Mouse (Mus musculus) kidney, postnatal 36 days (tissue): ENCODE results near the gene Uty.

Experiments
- DNase-seq, 2 experiments: peaks; one replicate each; pipeline ENCODE4 v3.0.0; 2021 to 2022; ENCODE audit warnings: mixed read lengths in 2 of 2

Uty gene

DNA sequence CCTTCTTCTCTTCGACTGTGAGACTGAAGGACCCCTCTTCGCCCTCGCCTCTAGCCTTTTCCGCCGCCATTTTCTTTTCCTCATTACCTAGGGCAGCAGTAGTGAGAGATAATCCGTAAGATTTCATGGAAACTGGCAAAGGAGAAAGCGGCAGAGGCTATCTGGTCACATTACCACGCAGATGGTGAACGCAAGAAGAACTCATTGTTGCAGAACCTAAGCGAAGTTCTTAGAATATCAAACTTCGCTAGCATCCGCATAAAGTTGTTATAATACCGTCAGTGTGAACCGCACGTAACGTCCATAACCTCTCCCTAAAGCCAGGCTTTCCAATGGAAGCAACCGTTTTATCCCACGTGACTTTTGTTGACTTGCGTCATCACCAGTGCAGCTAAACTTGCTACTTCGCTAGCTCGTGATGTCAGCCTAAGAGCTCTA is at the start of gene Uty:
Gene Uty, minus strand, starts transcription at position 334 of the 438 bp plus-strand sequence.
- DNase-seq: peak in 1 of 2 experiments; percentile 82

DNA sequence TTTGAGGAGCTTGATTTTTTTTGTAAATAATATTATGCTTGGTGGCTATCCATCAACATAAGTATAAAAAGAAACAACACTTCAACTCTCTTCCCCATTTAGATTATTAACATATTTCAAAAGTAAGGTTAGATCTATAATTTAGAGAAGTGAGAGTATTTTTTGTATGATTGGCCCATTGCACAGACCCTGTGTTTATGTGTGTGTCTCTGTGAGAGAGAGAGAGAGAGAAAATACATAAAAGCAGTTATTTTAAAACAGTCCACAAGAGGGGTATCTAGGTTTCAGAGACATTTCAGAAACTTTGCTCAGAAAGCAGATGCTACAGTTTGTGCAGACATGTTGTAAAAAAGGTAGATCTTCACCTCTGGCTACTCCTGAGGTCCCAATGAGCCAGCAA is 48.1 kb upstream of the Uty start:
- no peak for DNase-seq

- peak in 1 of 2 experiments; percentile 84 for DNase-seq
These were observed 40.7 kb upstream of the Uty start, which contains the start of gene Ddx3y for GRCm38 (mm10) chrY:1286171-1286795. TSS of gene Ddx3y (minus strand) at chrY:1286629.

DNA sequence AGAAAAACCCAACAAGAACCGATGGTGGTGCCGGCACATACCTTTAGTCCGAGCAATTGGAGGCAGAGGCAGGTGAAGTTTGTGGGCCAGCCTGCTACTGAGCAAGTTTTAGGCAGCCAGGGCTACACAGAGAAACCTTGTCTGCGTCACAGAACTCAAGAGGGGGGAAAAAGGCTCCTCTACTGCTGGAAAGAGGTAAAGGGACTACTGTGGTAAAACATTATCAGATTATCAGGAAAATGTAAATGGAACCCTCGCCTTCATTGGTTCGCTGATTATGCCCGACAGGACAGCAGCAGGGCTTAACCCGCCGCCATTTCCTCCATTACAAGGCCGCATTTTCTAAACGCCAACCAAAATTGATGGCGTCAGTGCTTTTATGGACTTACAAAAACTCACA is 40.2 kb upstream of the Uty start:
- DNase-seq: peak in 1 of 2 experiments; percentile 44

GRCm38 (mm10) chrY:1246117-1246516 is 558 bp upstream of the Uty start:
- DNase-seq: no peak

- peak in 1 of 2 experiments; percentile 16 for DNase-seq
These were observed 619 bp downstream of the Uty start for GRCm38 (mm10) chrY:1244940-1245339.

- no peak for DNase-seq
These were observed 1.1 kb downstream of the Uty start for GRCm38 (mm10) chrY:1244421-1244820.

GRCm38 (mm10) chrY:1220001-1220400 is 25.6 kb downstream of the Uty start:
- DNase-seq: peak in 1 of 2 experiments; percentile 39

DNA sequence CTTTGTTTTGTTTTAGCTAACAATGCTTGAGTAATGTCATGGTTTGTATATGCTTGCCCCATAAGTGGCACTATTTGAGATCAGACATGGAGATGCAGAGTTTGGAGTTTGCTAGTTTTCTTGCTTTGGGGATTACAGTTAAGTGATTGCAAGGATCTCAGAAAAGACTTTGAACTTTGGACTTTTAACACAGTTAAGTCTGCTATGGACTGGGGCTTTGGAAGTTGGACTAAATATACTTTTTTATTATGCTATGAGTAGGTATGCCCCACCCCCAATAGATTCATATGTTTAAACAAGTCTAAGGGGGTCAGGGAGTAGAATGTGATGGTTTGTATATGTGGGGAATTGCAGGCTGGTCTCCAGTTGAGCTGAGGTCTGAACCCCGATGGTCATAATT is 67.1 kb downstream of the Uty start:
- no peak for DNase-seq

- no peak for DNase-seq
These were observed 82.5 kb downstream of the Uty start for GRCm38 (mm10) chrY:1163054-1163453.

- DNase-seq: no peak
These were observed 129.4 kb downstream of the Uty start for GRCm38 (mm10) chrY:1116153-1116552.

DNA sequence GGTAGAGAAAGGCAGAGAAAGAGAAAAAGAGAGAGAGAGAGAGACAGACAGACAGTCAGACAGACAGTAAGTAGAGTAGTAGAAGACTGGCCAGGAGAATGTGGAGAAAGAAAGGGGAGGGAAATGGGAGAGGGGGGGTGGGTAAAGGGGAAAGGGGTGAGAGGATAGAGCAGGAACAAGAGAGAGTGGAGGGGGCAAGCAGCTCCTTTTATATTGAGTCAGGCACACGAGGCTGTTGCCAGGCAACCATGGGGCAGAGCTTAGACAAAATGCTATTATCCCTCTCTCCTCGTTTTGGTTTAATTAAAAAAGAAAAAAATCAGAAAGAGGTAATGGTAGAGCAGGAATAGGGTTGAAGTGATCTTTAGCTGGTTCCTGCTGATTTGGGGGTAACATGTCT is 131.5 kb downstream of the Uty start:
- no peak for DNase-seq
